Mouse (Mus musculus): ENCODE measurements at regions not wholly inside any gene's neighbourhood (a gene's known extent, or its start where the extent isn't known, plus 50 kb on each side); places are given as distances from the start of the nearest gene placed in this dataset.

GRCm38 (mm10) chr1:125307223-125307622 is 128.3 kb downstream of the Actr3 start:
- DNase-seq = no peak
- H3K27ac ChIP-seq = no peak overlapping the region
- no peak for TF ChIP-seq CTCF (IDR thresholded peaks at IDR 0.05)
- intact Hi-C loops (cut with DNase I) = no loop called here
- H3K4me3 ChIP-seq = no peak overlapping the region

GRCm38 (mm10) chr1:125298520-125299090 is 136.9 kb downstream of the Actr3 start:
- no peak overlapping the region for H3K27ac ChIP-seq
- intact Hi-C loops (cut with DNase I) = no loop called here
- DNase-seq = no peak
- H3K4me3 ChIP-seq = no peak overlapping the region
- TF ChIP-seq CTCF (IDR thresholded peaks at IDR 0.05) = no peak

GRCm38 (mm10) chr1:125295646-125296045 is 139.9 kb downstream of the Actr3 start:
- intact Hi-C loops (cut with DNase I) = no loop called here
- no peak for TF ChIP-seq CTCF (IDR thresholded peaks at IDR 0.05)
- no peak overlapping the region for H3K4me3 ChIP-seq
- H3K27ac ChIP-seq = no peak overlapping the region
- no peak for DNase-seq

- H3K27ac ChIP-seq = no peak overlapping the region
- no peak overlapping the region for H3K4me3 ChIP-seq
- TF ChIP-seq CTCF (IDR thresholded peaks at IDR 0.05) = no peak
- intact Hi-C loops (cut with DNase I) = no loop called here
- DNase-seq = no peak
These were observed 145.1 kb downstream of the Actr3 start for GRCm38 (mm10) chr1:125290320-125291021.

GRCm38 (mm10) chr1:125286347-125286746 is 149.2 kb downstream of the Actr3 start:
- no peak overlapping the region for H3K4me3 ChIP-seq
- intact Hi-C loops (cut with DNase I) = no loop called here
- DNase-seq = no peak
- H3K27ac ChIP-seq = no peak overlapping the region
- TF ChIP-seq CTCF (IDR thresholded peaks at IDR 0.05) = no peak

- no peak overlapping the region for H3K27ac ChIP-seq
- H3K4me3 ChIP-seq = no peak overlapping the region
- DNase-seq = no peak
- TF ChIP-seq CTCF (IDR thresholded peaks at IDR 0.05) = no peak
- intact Hi-C loops (cut with DNase I) = no loop called here
These were observed 150.8 kb downstream of the Actr3 start for GRCm38 (mm10) chr1:125284693-125285092.

- intact Hi-C loops (cut with DNase I) = no loop called here
- no peak overlapping the region for H3K4me3 ChIP-seq
These were observed 161.8 kb downstream of the Actr3 start for GRCm38 (mm10) chr1:125273752-125274151.

GRCm38 (mm10) chr1:125263684-125264083 is 171.8 kb downstream of the Actr3 start:
- no peak overlapping the region for H3K27ac ChIP-seq

More at GRCm38 (mm10) chr1:125273752-125274151, 161.8 kb downstream of the Actr3 start:
- TF ChIP-seq CTCF (IDR thresholded peaks at IDR 0.05) = no peak
- no peak overlapping the region for H3K27ac ChIP-seq
- no peak for DNase-seq

GRCm38 (mm10) chr1:125263068-125263467 is 172.5 kb downstream of the Actr3 start:
- intact Hi-C loops (cut with DNase I) = no loop called here
- TF ChIP-seq CTCF (IDR thresholded peaks at IDR 0.05) = no peak
- H3K27ac ChIP-seq = no peak overlapping the region
- DNase-seq = no peak
- no peak overlapping the region for H3K4me3 ChIP-seq

More at GRCm38 (mm10) chr1:125263684-125264083, 171.8 kb downstream of the Actr3 start:
- intact Hi-C loops (cut with DNase I) = no loop called here
- DNase-seq = no peak
- H3K4me3 ChIP-seq = no peak overlapping the region
- no peak for TF ChIP-seq CTCF (IDR thresholded peaks at IDR 0.05)

GRCm38 (mm10) chr1:125242345-125242744 is 193.2 kb downstream of the Actr3 start:
- TF ChIP-seq CTCF (IDR thresholded peaks at IDR 0.05) = no peak
- no peak for DNase-seq
- intact Hi-C loops (cut with DNase I) = no loop called here
- Histone ChIP-seq H3K4me3 (no peak overlapping the region), H3K27ac (no peak overlapping the region)

- intact Hi-C loops (cut with DNase I) = no loop called here
- no peak for TF ChIP-seq CTCF (IDR thresholded peaks at IDR 0.05)
- no peak for DNase-seq
- no peak overlapping the region for H3K27ac ChIP-seq
- H3K4me3 ChIP-seq = no peak overlapping the region
These were observed 193.8 kb downstream of the Actr3 start for GRCm38 (mm10) chr1:125241717-125242116.

GRCm38 (mm10) chr1:125237595-125237988 is 197.9 kb downstream of the Actr3 start:
- no peak for DNase-seq
- H3K27ac ChIP-seq = no peak overlapping the region

GRCm38 (mm10) chr1:125236948-125237594 is 198.5 kb downstream of the Actr3 start:
- no peak for DNase-seq
- no peak overlapping the region for H3K27ac ChIP-seq
- intact Hi-C loops (cut with DNase I) = no loop called here
- H3K4me3 ChIP-seq = no peak overlapping the region
- TF ChIP-seq CTCF (IDR thresholded peaks at IDR 0.05) = no peak

More at GRCm38 (mm10) chr1:125237595-125237988, 197.9 kb downstream of the Actr3 start:
- intact Hi-C loops (cut with DNase I) = no loop called here
- no peak for TF ChIP-seq CTCF (IDR thresholded peaks at IDR 0.05)
- H3K4me3 ChIP-seq = no peak overlapping the region

Measured in gastrocnemius, adult 2 months (tissue).